Mouse (Mus musculus) kidney, postnatal 25 days (tissue): ENCODE data around the gene Bysl.

Experiments used
- DNase-seq, 2 experiments: peaks; one replicate each; pipeline ENCODE4 v3.0.0; 2021; ENCODE audit warnings: mixed read lengths in 2 of 2

Bysl gene

DNA sequence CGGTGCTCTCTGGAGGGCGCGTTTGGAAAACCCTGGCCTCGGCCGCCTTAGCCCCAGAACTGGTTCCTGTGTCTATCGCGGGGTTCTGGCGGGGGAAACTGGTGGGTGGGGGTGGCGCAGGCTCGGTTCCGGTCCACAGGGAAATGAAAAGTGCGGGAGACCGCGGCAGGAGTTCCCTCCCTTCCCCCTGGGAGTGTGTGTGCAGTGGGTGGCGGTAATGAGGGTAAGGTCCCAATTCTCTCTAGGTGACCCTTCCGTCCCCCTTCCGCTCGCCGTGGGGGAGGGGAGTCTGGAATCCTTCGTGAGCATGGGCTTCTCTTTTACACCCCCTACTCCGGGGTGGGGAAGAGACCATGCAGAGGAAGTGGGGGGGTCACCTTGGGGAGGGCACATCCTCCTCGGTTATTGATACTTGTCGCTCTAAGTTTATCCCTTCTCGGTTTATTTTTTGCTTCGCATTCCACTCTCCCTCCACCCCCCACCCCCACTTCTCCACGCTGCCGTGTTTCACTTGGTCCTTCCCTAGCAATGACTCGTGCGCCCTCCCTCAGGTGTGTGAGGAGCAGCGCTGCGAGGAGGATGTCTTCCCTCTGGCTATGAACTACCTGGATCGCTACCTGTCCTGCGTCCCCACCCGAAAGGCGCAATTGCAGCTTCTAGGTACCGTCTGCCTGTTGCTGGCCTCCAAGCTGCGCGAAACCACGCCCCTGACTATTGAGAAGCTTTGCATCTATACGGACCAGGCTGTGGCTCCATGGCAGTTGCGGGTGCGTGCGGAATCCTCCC, 16.9 kb downstream of the Bysl start:
- peak; percentile 59 to 81 for DNase-seq

DNA sequence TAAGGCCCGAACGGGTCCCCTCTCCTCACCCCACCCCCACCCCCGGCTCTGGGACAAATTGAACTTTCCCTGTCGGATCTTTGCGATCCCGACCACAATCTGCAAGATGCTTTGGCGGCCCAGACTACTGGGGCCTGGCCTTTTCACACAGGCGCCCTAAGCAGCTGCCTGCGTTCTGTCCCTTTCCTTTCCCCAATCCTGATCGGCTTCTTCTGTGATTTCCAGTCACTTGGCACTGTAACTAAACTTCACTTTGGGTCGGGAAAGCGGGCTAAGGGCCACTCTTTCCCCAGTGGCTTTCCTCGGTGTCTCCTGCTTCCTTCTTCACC, 17.5 kb downstream of the Bysl start:
- no peak for DNase-seq

DNA sequence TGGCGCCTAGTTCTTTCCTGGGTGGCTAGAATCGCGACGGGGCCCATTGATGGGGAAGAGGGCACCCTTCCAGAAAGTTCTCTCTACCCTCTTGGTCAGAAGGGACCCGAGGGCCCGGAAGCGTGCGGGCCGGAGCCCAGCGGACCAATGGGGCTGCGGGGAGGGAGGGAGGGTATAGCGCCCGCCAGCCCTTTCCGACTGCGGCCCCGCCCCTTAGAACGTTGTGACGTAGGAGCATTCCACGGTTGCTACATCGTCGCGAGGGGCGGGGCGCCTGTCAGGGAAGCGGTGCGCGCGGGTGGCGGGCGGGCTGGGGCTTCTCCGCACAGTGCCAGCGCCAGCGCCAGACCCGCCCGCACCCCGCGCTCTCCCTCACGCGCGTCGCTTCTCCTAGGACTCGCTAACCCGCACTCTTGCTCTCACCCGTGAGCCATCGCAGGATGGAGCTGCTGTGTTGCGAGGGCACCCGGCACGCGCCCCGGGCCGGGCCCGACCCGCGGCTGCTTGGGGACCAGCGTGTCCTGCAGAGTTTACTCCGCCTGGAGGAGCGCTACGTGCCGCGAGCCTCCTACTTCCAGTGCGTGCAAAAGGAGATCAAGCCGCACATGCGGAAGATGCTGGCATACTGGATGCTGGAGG, 18.0 kb downstream of the Bysl start:
- DNase-seq: peak; percentile 98 to 99

DNA sequence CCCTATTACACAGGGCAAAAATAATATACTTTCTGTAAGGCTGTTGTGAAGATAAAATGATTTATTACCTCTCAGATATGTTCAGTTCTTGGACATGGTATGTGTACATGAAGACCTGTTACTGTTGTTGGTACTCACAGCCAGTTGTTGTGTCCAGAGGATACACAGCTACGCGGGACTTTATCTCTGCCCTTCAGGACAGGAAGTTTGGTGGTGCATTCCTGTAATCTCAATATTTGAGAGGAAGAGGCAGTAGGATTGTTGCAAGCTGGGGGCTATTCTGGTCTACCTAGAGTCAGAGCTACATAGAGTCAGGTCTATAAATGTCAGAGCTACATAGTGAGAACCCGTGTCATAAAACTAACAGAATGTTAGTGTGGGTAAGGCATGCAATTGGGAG, 20.2 kb downstream of the Bysl start:
- DNase-seq: no peak

DNA sequence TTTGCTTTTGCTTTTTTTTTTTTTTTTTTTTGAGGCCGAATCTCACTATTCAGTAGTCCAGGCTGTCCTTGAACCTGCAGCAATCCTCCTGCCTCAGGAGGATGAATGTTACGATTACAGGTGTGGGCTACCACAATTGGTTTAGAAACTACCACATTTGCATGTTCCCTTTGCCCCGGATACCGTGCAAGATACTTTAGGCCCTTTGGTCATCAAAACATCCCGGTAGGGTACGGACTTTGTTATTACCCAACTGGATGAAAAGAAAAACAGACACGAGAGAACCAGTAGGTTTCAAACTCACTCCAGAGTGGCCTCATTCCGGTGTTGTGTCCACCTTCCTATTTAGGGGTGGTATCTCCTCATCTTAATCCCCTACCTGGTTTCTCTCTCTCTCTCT, 22.8 kb downstream of the Bysl start:
- no peak for DNase-seq

DNA sequence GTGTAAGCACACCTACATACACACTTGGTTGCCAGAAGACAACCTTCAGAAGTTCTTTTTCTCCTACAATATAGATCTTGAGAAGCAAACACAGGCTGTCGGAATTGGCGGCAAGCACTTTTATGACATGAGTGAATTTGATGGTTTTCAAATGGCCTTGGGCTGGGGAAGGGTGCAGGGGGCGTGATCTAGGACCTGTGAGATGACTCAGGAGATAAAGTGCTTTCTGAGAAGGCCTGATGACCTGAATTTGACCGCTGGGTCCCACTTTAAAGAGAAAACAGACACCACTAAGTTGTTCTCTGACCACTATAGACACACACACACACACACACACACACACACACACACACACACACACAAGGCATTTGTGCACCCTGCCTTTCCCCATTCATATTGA, 30.3 kb downstream of the Bysl start:
- DNase-seq: no peak

DNA sequence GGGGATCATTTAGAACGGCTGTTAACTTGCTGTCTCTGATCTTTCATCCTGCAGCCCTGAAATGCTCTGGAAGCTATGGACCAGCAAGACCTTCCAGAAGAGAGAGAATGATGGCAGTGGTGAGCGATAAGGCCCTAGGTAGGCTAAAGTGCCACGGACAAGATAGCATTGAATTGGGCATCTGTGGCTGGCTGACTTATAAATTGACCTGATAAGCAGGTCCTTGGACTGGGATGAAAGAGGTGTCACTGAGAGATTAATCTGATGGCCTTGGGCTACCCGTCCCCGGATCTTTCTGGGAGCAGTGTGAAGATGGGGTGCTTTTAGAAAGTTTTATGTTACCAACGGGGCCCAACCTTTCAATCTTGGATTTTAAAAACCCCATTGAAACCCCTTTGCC, 32.6 kb downstream of the Bysl start:
- DNase-seq: no peak

DNA sequence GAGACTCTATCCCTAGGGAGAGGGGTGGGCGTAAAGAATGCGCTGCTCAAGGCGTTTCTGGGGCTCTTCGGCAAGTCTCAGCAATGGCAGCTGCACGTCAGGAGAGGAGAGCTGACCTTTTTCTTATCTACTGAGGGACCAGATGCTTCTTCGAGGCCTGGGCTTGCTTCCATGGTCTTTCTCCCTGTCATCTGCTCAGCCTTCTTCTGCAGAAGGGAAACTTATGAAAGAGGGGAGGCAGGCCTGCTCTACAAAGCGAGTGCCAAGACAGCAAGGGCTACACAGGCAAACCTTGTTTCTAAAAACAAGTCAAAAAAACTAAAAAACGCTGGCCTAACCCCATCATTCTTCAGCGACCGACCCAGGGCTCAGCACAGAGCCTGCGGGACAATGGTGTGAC, 36.5 kb downstream of the Bysl start:
- no peak for DNase-seq

DNA sequence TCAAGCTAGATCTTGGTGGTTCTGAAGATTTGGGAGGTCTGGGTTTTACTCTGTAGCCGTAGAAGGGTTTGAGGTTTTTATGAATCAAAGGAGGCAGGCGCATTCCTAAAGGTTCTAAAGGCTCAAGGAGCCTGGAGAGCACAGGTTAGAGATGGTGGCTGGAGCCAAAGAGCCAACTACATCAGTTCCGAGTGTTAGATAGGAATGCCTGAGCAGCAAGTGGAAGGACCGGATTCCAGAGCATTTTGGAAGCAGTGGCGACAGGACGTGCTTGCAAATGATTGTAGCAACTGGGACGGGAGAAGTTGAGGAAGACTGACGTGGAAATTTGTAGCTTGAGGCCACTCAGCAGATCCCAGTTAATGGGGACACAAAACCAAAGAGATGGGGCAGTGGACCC, 37.3 kb downstream of the Bysl start:
- DNase-seq: no peak

DNA sequence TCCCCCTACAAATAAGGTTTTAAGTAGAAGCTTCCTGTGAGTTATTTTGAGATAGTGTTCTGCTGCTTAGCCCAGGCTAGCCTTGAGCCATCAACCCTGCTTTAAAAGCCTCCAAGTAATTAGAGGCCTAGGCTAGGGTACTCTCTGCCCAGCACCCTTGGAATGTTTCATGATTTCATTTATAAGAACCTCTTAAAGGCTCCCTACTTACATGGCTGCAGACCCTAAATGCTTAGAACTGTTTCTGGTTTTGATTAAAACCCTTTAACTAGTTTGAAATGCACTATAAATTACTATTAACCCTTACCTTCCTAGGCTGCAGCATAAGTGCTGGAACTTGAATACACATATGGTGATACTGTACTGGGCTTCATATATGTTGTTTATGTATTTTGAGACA, 38.9 kb downstream of the Bysl start:
- no peak for DNase-seq

DNA sequence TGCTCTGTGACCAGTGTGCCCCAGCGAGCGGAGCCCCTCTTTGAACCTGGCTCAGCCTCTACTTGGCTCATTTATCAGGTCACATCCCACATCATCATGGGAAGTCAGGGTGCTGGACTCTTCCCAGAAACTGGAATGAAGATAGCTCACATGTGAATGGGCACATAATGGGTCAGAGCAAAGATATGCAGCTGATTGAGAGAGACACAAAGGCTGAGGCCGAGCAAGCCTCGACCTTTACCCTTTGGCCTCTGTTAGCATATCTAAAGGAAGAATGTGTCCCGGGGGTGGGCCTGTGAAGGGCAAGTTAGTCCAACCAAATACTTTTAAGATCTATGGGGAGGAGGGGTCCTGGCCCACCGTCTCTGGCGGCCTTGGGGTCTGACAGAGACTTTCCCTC, 39.7 kb downstream of the Bysl start:
- no peak for DNase-seq

DNA sequence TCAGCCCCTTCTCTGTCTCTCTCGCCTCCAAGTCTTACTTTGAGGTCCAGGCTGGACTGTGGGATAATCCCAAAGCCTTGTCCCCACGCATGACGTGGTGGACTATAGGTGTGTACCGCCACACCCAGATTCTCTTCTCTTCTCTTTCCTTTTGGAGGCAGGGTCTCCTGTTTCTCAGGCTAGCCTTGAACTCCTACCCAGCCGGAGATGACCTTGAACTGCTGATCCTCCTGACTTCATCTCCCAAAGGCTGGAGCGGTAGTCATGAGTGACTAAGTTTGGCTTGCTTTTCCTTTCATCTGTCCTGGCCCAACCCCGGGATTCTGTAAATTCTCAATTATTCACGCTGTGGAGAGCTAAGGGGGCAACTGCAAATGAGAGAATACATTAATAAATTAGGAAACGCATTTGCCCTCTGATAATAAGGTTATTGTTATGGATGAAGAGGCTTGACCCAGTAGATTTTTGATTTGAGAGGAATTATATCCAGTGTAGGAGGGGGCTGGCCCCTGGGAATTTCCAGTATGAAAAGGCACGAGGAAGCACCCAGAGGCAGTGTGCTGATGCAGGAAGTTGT, 42.3 kb downstream of the Bysl start:
- no peak for DNase-seq

DNA sequence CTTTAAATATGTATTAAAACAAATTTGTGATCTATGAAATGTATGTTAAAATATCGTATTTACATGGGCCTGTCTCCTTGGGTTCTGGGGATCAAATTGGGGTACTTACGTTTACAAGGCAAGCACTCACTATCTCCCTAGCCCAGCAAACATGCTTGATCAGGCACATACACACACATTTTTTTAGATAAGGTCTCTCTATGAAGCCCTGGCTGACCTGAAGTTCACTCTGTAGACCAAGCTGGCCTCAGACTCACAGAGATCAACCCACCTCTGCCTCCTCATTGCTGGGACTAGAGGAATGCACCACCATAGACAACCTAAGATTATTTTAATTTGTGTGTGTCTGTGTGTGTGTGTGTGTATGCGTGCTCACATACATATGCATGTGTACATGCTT, 42.9 kb downstream of the Bysl start:
- no peak for DNase-seq

DNA sequence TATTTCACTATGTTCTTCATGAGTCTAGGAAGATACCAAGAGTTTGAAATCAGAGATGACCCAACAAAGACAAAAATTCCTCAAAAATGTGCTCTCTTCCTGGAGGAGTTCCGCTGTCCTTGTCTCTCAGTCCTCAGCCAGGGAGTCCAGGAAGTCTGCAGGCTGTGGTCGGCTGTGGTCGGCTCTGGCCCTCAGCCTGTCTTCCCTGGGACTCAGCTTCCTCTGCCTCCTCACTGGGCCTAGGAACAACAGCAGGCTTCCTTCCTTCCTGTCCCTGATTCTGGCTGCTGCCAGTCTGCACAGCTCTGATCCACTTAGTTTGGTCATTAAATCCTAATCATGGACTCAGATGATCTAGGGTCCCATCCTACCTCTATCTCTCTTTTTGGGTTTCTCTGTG, 44.0 kb downstream of the Bysl start:
- peak; percentile 57 to 82 for DNase-seq

DNA sequence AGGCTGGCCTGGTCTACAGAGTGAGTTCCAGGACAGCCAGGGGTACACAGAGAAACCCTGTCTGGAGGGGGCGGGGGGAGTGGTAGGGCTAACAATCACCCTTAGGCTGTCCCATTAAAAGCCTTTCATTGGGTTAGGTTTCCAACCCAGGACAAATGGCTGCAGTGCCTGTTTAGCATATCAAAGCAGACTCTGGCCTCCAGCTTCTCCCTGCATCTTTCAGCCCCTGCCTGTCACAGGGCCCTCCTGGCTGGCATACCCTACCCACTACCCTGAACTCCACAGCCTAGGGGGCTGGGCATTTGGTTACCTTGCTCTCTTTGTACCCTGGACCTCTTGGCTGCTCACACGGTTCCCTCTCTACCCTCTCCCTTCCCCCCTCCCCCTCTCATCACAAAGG, 45.2 kb downstream of the Bysl start:
- no peak for DNase-seq

DNA sequence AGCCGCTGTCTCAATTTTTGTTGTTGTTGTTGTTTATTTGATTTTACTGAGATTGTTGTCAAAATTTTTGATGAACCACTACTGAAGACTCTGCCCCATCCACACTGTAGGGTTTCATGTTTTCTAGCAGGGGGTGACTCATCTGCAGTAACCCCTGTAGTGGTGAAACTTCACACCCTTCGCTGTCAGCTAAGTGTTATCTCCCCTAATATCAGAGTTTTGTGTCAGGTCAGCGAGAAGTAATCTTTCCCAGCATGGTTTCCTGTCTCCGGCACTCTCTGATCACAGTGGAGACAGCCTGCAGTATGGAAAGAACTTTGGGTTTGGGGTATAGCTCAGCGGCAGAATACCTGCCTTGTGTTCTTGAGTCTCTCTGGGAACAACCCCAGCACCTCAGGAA, 46.7 kb downstream of the Bysl start:
- no peak for DNase-seq

DNA sequence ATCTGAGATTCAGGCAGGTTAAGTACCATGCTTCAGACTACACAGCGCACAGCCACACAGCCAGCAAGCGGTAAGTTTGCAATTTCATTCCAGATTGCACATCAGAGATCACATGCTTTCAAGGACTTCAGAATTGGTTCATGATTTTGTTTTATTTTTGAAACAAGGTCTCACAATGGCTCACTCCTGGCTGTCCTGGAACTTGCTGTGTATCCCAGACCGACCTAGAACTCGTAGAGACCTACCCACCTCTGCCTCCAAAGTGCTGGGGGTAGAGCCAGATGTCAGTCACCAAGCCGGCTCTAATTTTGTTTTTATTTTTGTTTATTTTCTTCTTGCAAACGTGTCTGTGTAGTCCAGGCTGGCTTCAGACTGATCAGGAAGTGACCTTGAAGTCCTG, 48.4 kb downstream of the Bysl start:
- DNase-seq: no peak

DNA sequence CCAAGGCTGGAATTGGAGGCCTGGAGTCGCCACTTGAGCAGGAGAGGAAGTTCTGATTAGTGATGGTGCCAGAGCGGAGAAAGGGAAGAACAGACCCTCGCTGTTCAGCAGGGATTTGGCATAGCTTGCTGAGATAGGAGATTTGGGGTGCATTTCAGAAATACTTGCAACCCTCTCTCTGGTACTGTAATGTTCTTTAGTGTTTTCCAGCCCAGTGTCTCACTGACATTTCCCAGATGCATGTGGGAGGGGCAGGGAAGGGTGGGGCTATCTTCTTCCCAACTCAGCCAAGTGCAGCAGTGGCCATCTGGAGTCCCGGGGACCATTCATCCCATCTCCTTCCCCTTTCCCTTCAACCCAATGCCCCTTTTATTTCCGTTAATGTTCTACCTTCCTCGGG, 51.6 kb downstream of the Bysl start:
- DNase-seq: no peak

DNA sequence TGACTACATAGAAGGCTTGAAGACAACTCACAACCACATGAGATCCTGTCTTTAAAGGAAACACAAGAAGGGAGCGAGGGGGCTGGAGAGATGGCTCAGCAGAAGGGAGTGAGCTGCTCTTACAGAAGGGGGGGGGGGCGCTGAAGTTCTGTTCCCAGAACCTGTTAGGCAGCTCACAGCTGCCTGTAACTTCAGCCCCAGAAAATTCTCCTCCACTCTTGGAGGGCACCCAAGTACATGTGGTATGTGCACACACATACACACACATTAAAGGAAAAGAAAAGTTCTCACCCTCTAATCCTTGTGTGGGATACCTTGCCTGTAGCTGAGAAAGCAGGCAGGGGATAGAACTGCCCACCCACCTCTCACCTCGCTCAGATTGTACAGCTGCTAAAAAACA, 54.1 kb downstream of the Bysl start:
- DNase-seq: no peak

DNA sequence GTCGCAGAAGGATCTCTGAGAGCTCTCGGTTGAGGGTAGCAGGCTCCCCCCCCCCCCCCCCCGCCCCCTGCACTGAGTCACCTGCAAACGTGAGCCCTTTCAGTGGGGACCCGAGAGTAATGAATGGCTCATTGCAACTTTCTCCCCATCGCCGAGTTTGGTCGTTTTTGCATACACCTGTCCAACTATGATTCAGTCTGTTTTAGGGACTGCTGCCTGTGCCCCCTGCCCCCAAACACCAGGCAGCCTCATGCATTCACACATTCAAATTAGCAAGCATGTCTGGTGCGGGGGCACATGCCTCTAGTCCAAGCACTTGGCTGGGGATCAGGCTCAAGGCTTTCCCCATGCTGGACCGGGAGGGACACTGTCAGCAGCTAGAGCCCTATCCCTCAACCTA, 56.7 kb downstream of the Bysl start:
- DNase-seq: no peak

DNA sequence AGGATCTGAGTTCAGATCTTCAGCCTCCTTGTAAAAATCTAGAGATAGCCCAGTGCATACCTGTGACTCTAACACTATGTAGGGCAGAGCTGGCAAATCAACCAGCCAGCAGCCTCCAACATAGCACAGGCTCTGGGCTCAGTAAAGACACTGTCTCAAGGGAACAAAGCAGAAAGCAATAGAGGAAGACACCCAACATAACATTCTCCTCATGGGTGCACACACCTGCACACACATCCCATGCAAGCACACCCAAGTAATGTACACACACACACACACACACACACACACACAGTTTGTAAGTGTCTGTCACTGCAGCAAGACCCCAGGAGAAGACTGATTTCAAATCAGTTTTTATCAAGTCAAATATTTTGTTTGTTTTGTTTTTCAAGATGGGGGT, 58.3 kb downstream of the Bysl start:
- no peak for DNase-seq

DNA sequence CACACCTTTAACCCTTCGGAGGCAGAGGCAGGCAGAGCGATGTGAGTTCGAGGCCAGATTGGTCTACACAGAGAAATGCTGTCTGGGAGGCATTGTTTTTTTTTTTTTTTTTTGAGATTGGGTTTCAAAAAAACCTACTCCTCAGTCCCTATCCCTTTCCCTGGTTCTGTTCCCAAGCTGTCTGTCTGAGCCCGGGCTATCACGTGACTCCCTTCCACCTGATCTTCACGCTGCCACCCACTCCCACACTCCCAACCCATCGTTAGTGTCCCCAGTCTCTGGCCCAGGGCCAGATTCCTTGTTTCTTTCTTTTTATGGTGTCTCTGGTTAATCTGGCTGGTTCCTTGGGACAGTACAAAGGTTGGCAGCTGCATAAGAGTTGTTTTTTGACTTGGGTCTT, 60.2 kb downstream of the Bysl start:
- DNase-seq: no peak
